Mouse (Mus musculus) megakaryocyte, embryonic 14.5 days (primary cell): ENCODE measurements around the gene Purb. TPM values are rescaled to one million over a fixed set of nuclear protein-coding genes. Genes with fewer than 3 reads are reported as not detected.

Source experiments
- H3K27me3 ChIP-seq: replicated peaks from 2 replicates; pipeline ENCODE3; 2012; ENCODE audit warnings: inconsistent platforms
- H3K36me3 ChIP-seq: replicated peaks from 2 replicates; pipeline ENCODE3; 2012; ENCODE audit warnings: low read length, inconsistent platforms, mixed read lengths
- H3K4me1 ChIP-seq: 2 replicates; pipeline ENCODE4 v1.6.1; 2012; ENCODE audit warnings: inconsistent platforms
- H3K4me3 ChIP-seq: replicated peaks from 2 replicates; pipeline ENCODE3; 2012; ENCODE audit warnings: moderate library complexity, mild to moderate bottlenecking, inconsistent platforms
- H3K9me3 ChIP-seq: 2 replicates; pipeline ENCODE4 v1.6.1; 2012; ENCODE audit warnings: inconsistent platforms
- FLI1 ChIP-seq: IDR thresholded peaks from 2 replicates; pipeline ENCODE4 v1.6.1; 2012; ENCODE audit warnings: low read length, inconsistent platforms, mixed read lengths
- GATA1 ChIP-seq: IDR thresholded peaks from 3 replicates; pipeline ENCODE4 v1.6.1; 2012; ENCODE audit warnings: mixed read lengths, low read length, inconsistent platforms, borderline replicate concordance
- polyA plus RNA-seq: library from polyadenylated mRNA; stranded (reverse); fragments of >175 nt; gene quantifications from 2 replicates; pipeline ENCODE4 v1.2.3, GENCODE M21; 2012; ENCODE audit warnings: low replicate concordance; ENCODE audit not compliant: insufficient read depth

Gene Purb
- polyA plus RNA-seq, 1 experiment, result 8.7 TPM

- H3K36me3 ChIP-seq, result no peaks in the 10 kb centered on the region
- no peaks in the 10 kb centered on the region for H3K9me3 ChIP-seq
- no peak overlapping the region for H3K4me3 ChIP-seq
- H3K27me3 ChIP-seq, result no peaks in the 10 kb centered on the region
- peaks cover 20% of the 10 kb centered on the region for H3K4me1 ChIP-seq
- TF ChIP-seq GATA1, result no peak
- no peak for TF ChIP-seq FLI1
Observed at GRCm38 (mm10) chr11:6445441-6445840, 30.3 kb downstream of the Purb start.

GRCm38 (mm10) chr11:6444077-6444853 lies 31.5 kb downstream of the Purb start, which contains the start of gene H2afv:
TSS of gene H2afv (minus strand) at chr11:6444443.
- no peak for TF ChIP-seq GATA1
- no peak; the same call in 1 of the 2 replicates for TF ChIP-seq FLI1
- H3K27me3 ChIP-seq, result no peaks in the 10 kb centered on the region
- no peaks in the 10 kb centered on the region for H3K9me3 ChIP-seq
- H3K4me1 ChIP-seq, result peaks cover 25% of the 10 kb centered on the region
- peaks cover under 1% of the 10 kb centered on the region for H3K36me3 ChIP-seq
- peak within 1 kb of the TSS; percentile 95 for H3K4me3 ChIP-seq

- peak overlapping the region; percentile 95 for H3K4me3 ChIP-seq
- H3K27me3 ChIP-seq, result no peaks in the 10 kb centered on the region
- peaks cover 25% of the 10 kb centered on the region for H3K4me1 ChIP-seq
- TF ChIP-seq FLI1, result no peak
- no peak for TF ChIP-seq GATA1
- no peaks in the 10 kb centered on the region for H3K9me3 ChIP-seq
- H3K36me3 ChIP-seq, result peaks cover 2% of the 10 kb centered on the region
Observed at GRCm38 (mm10) chr11:6443727-6444076, 32.0 kb downstream of the Purb start.

GRCm38 (mm10) chr11:6443102-6443501 lies 32.6 kb downstream of the Purb start:
- Histone ChIP-seq H3K27me3 (no peaks in the 10 kb centered on the region), H3K4me3 (peak overlapping the region; percentile 95), H3K36me3 (peaks cover 7% of the 10 kb centered on the region), H3K4me1 (peaks cover 25% of the 10 kb centered on the region), H3K9me3 (no peaks in the 10 kb centered on the region)
- TF ChIP-seq FLI1 (no peak), GATA1 (no peak)

- Histone ChIP-seq H3K9me3 (no peaks in the 10 kb centered on the region), H3K4me3 (no peak overlapping the region), H3K4me1 (peaks cover 24% of the 10 kb centered on the region), H3K36me3 (peaks cover 12% of the 10 kb centered on the region), H3K27me3 (no peaks in the 10 kb centered on the region)
- TF ChIP-seq GATA1 (no peak), FLI1 (no peak)
Observed at GRCm38 (mm10) chr11:6442566-6442965, 33.2 kb downstream of the Purb start.

GRCm38 (mm10) chr11:6440171-6440570 lies 35.5 kb downstream of the Purb start:
- H3K9me3 ChIP-seq, result no peaks in the 10 kb centered on the region
- TF ChIP-seq GATA1, result no peak
- no peak for TF ChIP-seq FLI1
- H3K36me3 ChIP-seq, result peaks cover 32% of the 10 kb centered on the region

GRCm38 (mm10) chr11:6437667-6438066 lies 38.0 kb downstream of the Purb start:
- Histone ChIP-seq H3K27me3 (no peaks in the 10 kb centered on the region), H3K4me1 (peaks cover 10% of the 10 kb centered on the region; the same call in 1 of the 2 replicates), H3K36me3 (peaks cover 56% of the 10 kb centered on the region), H3K4me3 (no peak overlapping the region), H3K9me3 (no peaks in the 10 kb centered on the region)
- TF ChIP-seq FLI1, result no peak

More at GRCm38 (mm10) chr11:6440171-6440570, 35.5 kb downstream of the Purb start:
- H3K27me3 ChIP-seq, result no peaks in the 10 kb centered on the region
- H3K4me3 ChIP-seq, result no peak overlapping the region
- peaks cover 20% of the 10 kb centered on the region; the same call in 1 of the 2 replicates for H3K4me1 ChIP-seq

GRCm38 (mm10) chr11:6436442-6436841 lies 39.3 kb downstream of the Purb start:
- H3K36me3 ChIP-seq, result peaks cover 68% of the 10 kb centered on the region
- no peaks in the 10 kb centered on the region for H3K9me3 ChIP-seq
- no peaks in the 10 kb centered on the region for H3K27me3 ChIP-seq
- TF ChIP-seq FLI1 (no peak), GATA1 (no peak)
- peaks cover 11% of the 10 kb centered on the region; the same call in 1 of the 2 replicates for H3K4me1 ChIP-seq
- H3K4me3 ChIP-seq, result peak overlapping the region; percentile 12

GRCm38 (mm10) chr11:6430186-6430585 lies 45.5 kb downstream of the Purb start:
- no peak overlapping the region for H3K4me3 ChIP-seq
- H3K27me3 ChIP-seq, result no peaks in the 10 kb centered on the region
- H3K36me3 ChIP-seq, result peaks cover 86% of the 10 kb centered on the region
- H3K9me3 ChIP-seq, result no peaks in the 10 kb centered on the region
- TF ChIP-seq FLI1 (no peak), GATA1 (no peak)
- 0 out of 2 replicates have a peak, but pooled peaks cover 3% of the 10 kb centered on the region for H3K4me1 ChIP-seq

GRCm38 (mm10) chr11:6420722-6421350 lies 54.9 kb downstream of the Purb start:
- peaks cover 34% of the 10 kb centered on the region for H3K4me1 ChIP-seq
- no peak for TF ChIP-seq FLI1
- TF ChIP-seq GATA1, result no peak
- H3K36me3 ChIP-seq, result peaks cover 68% of the 10 kb centered on the region
- H3K4me3 ChIP-seq, result no peak overlapping the region
- H3K27me3 ChIP-seq, result no peaks in the 10 kb centered on the region
- no peaks in the 10 kb centered on the region for H3K9me3 ChIP-seq
